Mouse (Mus musculus): ENCODE measurements around the gene Unc45b. TPM values are rescaled to one million over a fixed set of nuclear protein-coding genes. Genes with fewer than 3 reads are reported as not detected.
"Not testable (repeated sequence)": the region's sequence is repeated elsewhere in the genome, so short reads cannot be mapped to it uniquely, and the experiment has no call there.

Gene Unc45b
- polyA plus RNA-seq, 3 experiments from 2014 or later = 0.25 TPM; not detected in 2

DNA sequence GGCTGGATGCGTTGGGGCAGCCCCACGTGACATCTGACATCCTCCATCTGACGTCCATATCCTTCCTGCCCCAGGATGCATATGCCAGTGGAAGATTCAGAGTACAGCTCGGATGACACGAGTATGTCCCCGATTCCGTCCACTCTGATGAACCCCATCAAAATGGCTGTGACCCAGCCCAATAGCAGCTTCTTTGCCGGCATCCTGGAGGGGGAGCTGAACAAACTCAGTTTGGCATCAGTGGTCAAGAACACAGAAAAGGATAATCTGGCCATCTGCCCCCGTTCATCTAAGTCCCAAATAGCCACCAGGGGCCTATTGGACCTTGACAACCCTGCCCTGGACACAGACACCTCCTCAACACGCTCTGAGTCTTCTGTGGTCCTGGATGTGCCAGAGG lies 12.9 kb upstream of the Unc45b start:
- no peak for ATAC-seq

DNA sequence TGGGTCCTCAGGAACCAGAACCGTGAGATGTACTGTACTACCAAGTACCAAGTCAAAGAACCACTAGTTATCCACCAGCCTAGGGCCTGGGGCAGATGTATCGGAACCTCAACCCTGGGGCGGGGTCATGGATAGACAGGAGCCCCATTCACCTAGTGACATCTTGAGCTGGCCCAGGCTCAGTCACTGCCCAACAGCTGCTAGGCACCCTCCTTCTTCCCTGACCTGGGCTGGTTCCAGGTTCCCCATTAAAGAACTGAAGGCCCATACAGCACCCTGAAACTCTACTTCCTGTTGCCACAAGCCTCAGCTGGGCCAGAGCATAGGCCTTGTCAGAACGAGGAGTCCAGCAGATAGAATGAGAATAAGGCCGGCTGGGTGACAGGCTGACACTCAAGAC lies 10.6 kb upstream of the Unc45b start:
- no peak for ATAC-seq

DNA sequence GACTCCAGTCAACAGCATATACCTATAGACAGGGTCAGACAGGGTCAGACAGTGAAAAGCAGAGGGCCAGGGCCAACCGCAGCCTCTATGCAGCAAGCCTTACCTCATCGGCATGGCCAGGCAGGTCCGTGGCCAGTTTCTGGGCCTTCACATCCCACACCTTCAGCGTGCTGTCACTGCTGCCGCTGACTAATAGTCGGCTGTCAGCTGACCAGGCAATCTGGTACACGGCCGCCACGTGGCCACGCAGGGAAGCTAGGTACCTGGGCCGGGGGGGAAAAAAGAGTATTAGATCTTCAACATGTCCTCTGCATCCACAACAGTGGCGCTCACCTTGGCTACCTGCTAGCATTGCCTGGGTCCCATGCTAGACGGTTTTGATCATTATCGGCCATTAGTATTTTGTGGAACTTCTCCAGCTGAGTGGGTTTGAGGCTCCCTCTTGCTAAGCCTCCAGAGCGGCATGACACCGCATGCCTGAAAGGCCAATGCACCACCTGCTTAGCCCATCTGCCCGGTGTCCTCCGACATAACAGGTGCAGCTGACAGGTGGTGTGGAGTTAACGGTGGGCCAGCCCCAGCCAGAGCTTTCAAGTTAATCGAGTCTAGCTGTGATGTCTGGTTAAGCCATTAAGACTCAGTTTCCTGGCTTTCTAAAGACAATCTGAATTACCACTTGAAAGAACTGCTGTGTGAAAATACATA lies 8.6 kb upstream of the Unc45b start:
- ATAC-seq = no peak

DNA sequence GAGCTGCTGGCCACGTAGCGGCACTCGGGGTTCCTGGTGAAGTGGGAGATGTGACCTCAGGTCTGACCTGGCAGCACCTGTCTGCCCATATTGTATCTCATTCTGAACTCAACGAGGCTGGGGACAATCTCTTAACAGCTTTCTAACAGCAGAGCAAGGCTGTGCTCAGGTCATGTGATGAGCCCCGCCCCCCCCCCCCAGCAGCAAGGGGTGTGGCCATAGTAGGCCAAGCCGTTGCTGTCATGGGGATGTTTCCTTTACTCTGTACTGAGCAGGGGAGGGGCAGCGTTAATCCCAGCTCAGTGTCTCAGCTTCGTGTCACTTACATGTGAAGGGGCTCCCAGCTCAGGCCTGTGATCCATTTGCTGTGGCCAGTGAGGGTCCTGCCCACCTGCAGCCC lies 5.4 kb upstream of the Unc45b start:
- no peak for ATAC-seq

DNA sequence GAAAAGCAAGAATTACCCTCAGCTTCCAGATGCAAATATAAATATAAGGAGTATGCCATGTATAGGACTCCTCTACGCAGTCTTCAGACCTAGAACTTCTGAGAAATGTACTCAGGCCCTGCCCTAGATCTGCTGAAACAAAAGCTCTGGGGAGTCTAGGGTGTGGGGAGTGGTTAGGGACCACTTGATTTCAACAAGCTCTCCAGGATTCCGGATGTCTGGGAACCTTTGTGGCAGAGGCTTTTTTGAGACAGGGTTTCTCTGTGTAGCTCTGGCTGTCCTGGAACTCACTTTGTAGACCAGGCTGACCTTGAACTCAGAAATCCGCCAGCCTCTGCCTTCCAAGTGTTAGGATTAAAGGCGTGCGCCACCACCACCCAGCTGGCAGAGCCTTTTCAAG lies 4.5 kb upstream of the Unc45b start:
- ATAC-seq = no peak

DNA sequence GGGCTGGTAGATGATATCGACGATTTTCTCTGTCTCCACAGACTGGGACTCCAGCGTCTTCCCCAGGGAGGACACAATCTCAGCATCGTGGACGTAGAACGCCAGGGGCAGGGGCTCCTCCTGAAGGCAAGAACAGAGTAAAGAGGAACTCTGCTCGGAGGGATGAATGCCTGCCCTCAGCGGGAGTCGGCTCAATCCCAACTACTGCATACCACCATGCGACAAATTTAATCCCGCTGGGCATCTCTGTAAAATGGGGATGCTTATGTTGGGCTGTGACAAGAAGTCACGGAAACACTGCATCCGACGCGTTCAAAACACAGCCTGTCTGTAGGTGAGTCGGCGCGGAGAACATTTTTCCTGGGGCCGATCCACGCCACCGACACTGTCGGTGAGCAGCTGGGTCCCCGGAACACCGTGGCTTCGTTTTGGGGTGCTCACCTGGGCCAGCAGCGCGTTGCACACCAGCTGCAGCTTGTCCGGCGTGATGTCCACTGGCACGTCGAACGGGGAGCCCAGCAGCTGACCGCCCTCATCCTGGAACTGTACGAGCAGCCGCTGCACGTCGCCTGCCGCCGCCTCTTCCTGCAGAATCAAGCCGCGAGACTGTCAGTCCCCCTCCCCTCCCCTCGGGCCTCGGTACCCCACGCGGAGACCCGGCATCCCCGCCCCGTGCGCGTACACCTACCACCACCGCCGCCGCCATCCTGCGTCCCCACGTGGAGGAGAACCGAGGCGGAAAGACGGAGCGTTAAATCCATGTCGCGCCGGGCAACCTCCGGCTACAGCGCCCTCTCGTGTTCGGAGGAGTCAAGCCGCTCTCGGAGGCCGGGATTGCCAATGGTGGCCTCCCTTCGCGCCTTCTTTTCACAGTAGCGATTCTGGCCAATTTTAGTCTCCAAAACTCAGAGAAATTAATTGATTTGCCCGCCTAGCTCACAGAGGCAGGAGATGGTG lies 2.4 kb upstream of the Unc45b start, which contains the start of gene Nle1:
Gene Nle1 (minus strand): TSS at position 761 of the 957 bp plus-strand sequence.
- peak; percentile 97 for ATAC-seq

DNA sequence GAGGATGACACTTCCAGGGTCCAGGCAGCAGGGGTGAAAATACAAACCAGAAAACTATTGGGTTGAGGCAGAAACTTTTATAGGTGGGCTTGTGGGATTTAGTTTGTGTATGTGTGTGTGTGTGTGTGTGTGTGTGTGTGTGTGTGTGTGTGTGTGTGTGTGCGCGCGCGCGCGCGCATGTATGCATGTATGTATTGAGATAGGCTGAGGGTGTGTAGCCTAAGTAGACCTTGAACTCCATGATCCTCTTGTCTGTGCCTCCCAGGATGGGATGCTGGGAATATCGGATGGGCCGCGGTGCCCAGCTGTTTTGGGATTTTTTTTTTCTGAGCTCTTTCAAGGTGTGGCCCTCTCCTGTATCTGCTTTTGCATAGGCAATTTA lies 1.8 kb upstream of the Unc45b start:
- no peak for ATAC-seq

DNA sequence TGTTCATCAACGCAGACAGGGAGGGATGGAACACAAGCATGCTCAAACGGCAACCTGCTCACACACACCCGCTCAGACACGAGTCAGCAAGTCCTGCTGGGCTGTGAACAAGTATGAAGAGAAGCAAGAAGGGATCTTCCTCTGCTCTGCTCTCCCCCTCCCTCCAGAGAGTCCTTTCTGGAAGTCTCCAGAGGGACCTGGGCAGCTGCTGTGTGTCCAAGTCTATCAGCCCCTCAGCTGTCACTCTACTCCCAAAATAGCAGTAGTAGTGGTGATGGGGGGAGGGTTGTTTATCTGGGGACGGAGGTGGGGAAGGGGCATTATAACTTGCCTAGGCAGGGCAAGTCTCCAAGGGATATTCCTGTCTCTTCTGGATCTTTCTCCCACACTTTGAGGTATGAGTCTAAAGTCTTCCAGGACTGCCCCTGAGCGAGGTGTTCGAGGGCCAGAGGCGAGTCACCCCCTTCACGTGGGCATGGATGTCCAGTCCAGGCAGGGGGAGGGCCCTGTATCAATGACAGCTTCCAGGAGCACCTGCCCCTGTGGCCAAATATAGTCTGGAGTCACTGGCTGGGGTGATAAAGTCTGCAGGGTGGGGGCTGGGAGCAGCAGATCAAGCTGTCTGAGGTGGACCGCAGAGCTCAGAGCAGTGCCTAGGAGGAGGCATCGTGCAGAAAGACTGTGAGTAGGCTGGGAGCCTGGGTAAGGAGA lies 484 bp downstream of the Unc45b start:
- no peak for ATAC-seq

DNA sequence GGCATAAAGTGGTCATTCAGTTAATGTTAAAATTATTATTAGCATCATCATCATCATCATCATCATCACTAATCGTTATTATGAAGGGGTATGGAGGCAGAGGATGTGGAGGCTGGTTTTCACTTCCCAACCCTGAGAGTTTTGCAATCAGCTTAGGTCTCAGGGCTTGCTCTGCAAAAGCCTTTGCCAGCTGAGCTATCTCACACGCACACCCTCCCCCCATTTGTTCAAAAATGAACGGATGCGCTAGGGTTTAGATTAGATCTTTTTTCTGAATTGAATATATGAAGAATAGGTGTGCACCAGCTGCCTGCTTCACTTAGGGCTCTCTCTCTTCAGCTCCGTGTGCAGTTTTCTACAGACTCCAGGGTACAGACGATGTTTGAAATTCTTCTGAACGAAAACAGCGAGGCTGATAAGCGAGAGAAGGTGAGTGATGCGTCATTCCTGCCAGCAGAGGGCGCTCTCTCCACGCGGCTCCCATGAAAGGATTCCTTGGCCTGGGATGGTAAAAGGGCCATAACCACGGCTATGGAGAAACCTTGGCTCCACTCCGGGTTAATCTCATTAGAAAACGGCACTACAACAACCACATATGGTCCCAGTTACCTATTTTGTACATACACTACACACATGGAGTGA lies 4.5 kb downstream of the Unc45b start:
- ATAC-seq = peak; percentile 74

DNA sequence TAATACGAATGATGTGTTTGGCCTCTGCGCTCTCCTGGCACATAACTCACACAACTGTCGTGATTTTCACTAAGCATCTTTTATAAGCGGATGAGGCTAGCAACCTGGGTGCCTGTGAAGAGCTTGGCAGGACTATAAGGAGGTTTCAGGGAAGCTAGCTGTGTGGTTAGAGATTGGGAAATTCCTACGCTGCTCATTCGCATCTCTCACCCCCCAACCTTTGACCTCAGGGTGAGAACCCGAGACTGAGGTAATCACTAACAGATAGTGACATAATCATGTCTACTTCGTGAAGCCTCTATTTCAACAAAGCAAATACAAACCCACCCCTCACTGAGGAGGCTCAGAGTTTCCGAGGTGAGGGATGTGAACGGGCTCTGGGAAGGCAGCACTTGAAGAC lies 10.4 kb downstream of the Unc45b start:
- no peak for ATAC-seq

DNA sequence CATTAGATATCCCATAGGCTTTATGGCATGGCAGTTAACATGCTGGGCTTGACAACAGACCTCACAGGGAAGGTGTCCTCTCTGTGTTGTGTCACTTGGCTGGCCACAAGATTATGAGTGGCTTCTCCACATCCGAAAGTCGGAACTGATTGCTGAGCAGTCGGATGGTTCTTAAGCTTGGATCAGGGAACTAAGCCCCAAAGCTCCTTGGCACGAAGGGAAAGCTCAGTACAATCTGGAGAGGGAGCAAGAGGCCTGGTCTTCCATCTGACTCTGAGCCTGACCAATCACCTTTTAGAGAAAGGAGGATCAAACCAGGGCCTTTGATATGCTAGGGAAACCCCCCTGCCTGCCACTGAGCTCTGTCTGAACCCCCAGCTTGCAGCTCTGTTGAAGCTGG lies 11.3 kb downstream of the Unc45b start:
- no peak for ATAC-seq

DNA sequence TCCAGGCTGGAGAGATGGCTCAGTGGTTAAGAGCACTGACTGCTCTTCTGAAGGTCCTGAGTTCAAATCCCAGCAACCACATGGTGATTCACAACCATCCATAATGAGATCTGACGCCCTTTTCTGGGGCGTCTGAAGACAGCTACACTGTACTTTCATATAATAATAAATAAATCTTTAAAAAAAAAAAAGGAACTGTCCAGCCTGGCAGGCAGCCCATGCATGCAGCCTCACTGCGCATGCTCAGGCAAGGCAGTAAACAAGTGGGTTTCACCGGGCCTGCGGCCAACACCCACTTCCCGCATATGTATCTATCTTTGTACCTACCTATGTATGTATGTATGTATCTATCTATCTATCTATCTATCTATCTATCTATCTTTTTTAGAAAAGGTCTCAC lies 13.6 kb downstream of the Unc45b start:
- not testable (repeated sequence) for ATAC-seq

DNA sequence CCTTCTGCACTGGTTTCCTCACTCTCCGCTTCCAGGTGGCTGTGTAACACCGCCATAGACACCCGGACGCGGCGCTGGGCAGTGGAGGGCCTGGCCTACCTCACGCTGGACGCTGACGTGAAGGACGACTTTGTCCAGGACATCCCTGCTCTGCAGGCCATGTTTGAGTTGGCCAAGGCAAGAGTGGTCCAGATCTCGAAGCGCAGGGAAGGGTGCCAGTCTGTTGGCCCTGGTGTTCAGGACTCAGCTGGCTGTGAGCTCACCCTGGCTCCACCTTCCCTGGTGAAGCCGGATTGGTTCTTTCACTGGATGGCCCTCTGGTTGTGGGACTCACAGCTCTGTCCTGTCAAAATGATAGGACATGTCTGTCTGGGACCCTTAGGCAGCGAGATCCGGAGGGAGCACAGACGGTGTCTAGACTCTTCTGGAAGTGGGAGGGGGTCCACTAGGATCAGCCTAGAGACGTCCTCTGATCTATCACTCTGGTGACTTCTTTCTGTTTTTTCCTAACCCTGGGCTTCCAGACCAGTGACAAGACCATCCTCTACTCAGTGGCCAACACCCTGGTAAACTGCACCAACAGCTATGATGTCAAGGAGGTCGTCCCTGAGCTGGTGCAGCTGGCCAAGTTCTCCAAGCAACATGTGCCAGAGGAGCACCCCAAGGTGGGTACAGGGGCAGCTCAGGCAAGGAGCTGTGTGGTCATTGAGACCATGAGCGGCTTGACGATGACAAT lies 18.7 kb downstream of the Unc45b start:
- ATAC-seq = no peak

DNA sequence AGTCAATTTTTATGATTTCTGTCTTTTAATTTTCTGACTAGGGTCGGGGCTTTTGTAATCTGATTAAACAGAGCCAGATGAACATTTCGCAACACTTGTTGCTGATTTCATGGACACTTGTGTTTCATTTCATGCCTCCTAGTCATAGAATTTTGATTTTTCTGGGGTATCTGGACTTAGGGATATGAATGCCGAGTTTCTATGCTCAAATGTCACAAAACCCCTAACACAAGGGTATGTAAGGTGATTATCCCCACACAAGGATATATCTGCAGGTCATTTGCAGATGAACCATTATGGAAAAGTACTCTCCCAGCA lies 19.2 kb downstream of the Unc45b start:
- no peak for ATAC-seq

DNA sequence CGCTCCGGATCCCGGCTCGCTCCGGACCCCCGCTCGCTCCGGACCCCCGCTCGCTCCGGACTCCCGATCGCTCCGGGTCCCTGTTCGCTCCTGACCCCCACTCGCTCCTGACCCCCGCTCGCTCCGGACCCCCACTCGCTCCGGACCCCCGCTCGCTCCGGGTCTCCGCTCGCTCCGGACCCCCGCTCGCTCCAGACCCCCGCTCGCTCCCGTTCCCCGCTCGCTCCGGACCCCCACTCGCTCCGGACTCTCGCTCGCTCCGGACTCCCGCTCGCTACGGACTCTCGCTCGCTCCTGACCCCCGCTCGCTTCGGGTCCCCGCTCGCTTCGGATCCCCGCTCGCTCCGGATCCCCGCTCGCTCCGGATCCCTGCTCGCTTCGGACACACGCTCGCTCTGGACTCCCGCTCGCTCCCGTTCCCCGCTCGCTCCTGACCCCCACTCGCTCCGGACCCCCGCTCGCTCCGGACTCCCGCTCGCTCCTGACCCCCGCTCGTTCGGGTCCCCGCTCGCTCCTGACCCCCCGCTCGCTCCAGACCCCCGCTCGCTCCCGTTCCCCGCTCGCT lies 20.1 kb downstream of the Unc45b start:
- ATAC-seq = not testable (repeated sequence)

DNA sequence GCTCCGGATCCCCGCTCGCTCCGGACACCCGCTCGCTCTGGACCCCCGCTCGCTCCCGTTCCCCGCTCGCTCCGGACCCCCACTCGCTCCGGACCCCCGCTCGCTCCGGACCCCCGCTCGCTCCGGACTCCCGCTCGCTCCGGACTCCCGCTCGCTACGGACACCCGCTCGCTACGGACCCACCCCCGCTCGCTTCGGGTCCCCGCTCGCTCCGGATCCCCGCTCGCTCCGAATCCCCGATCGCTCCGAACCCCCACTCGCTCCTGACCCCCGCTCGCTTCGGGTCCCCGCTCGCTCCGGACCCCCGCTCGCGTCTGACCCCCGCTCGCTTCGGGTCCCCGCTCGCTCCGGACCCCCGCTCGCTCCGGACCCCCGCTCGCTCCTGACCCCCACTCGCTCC lies 20.8 kb downstream of the Unc45b start:
- ATAC-seq = not testable (repeated sequence)

DNA sequence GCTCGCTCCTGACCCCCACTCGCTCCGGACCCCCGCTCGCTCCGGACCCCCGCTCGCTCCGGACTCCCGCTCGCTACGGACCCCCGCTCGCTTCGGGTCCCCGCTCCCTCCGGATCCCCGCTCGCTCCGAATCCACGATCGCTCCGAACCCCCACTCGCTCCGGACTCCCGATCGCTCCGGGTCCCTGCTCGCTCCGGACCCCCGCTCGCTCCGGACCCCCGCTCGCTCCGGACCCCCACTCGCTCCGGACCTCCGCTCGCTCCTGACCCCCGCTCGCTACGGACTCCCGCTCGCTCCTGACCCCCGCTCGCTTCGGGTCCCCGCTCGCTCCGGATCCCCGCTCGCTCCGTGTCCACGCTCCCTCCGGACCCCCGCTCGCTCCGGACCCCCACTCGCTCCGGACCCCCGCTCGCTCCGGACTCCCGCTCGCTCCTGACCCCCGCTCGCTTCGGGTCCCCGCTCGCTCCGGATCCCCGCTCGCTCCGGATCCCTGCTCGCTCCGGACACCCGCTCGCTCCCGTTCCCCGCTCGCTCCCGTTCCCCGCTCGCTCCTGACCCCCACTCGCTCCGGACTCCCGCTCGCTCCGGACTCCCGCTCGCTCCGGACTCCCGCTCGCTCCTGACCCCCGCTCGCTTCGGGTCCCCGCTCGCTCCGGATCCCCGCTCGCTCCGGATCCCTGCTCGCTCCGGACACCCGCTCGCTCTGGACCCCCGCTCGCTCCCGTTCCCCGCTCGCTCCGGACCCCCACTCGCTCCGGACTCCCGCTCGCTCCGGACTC lies 21.5 kb downstream of the Unc45b start:
- not testable (repeated sequence) for ATAC-seq

DNA sequence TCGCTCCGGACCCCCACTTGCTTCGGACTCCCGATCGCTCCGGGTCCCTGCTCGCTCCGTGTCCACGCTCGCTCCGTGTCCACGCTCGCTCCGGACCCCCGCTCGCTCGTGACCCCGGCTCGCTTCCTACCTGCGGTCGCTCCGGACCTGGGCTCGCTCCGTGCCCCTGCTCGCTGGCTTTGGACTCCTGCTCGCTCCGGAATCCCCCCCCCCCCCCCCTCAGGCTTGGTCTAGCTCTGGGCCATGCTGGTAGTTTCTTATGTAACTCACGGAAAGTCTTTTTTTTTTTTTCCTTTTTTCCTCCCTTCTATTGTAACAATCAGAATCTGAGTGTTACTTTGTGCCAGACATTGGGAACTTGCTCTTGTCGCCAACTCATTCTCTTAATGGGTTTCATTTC lies 22.8 kb downstream of the Unc45b start:
- no peak for ATAC-seq

DNA sequence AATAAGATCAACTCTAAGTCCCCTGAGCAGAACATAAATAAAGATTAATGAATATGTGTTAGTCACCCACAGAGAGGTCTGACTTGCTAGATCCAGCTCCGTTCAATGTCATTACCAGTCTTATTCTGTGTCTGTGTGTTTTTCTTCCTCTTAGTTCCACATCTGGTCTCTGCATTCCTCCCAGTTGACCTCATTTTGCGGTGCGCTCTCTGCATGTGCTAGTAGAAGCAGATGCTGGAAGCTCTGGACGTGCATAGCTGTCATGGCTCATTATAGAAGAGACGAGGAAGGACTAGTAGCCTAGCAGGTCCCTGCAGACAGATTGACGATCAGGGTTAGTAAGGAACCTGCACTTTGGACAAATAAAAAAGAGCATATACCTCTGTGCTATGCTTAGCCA lies 33.0 kb downstream of the Unc45b start:
- no peak for ATAC-seq

DNA sequence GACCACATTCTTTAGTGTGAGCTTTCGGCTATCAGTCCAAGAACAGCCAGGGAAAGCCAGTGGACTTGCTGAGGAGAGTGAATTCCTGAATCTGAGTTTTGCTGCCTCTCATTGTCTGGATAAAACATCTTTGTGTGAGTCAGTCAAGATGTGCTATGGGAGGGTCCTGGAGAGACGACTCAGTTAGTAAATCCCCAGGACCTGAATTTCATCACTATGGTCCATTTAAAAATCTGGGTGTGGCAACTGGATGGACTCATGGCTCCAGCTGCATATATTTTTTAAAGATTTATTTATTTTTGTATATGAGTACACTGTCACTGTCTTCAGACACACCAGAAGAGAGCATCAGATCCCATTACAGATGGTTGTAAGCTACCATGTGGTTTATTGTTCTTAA lies 35.3 kb downstream of the Unc45b start:
- ATAC-seq = no peak

DNA sequence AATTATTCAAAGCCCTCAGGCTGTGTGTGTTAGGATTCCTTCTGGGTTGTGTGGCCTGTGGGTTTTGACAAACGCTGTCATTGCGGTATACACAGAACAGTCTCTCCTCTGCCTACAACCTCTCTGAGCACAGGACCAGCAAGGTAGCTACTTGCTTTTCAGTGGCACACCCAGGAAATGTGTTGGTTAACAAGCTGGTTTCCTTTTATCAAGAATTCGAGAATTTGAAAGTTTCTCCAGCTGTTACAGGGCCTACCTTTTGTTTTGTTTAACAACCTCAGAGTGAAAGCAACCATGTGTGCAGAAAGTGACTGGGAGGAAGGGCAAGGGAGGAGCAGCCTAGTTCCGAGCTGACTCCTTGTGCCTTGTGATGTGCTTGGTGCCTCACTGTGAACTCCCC lies 37.1 kb downstream of the Unc45b start:
- peak; percentile 77 for ATAC-seq
